Mouse (Mus musculus) ovary, adult 18-20 months (tissue): ENCODE results near the gene Prdx1.
"Not testable (repeated sequence)": the region's sequence is repeated elsewhere in the genome, so short reads cannot be mapped to it uniquely, and the experiment has no call there.

ENCODE experiments used
- DNase-seq: peaks from one replicate; pipeline ENCODE4 v3.0.0; 2022; ENCODE audit warnings: low spot score, mixed read lengths

Prdx1 gene

GRCm38 (mm10) chr4:116685402-116686061 is at the start of gene Prdx1:
Prdx1 (plus strand) TSS chr4:116685544.
- peak; percentile 89 for DNase-seq

GRCm38 (mm10) chr4:116638821-116639220 is 46.5 kb upstream of the Prdx1 start:
- DNase-seq = no peak

- no peak for DNase-seq
These were observed 43.3 kb upstream of the Prdx1 start for GRCm38 (mm10) chr4:116642071-116642470.

- DNase-seq = no peak
These were observed 41.0 kb upstream of the Prdx1 start for GRCm38 (mm10) chr4:116644326-116644725.

GRCm38 (mm10) chr4:116645624-116646023 is 39.7 kb upstream of the Prdx1 start:
- peak; percentile 28 for DNase-seq

- DNase-seq = no peak
These were observed 35.9 kb upstream of the Prdx1 start for GRCm38 (mm10) chr4:116649411-116649810.

- DNase-seq = no peak
These were observed 35.0 kb upstream of the Prdx1 start for GRCm38 (mm10) chr4:116650365-116650764.

DNA sequence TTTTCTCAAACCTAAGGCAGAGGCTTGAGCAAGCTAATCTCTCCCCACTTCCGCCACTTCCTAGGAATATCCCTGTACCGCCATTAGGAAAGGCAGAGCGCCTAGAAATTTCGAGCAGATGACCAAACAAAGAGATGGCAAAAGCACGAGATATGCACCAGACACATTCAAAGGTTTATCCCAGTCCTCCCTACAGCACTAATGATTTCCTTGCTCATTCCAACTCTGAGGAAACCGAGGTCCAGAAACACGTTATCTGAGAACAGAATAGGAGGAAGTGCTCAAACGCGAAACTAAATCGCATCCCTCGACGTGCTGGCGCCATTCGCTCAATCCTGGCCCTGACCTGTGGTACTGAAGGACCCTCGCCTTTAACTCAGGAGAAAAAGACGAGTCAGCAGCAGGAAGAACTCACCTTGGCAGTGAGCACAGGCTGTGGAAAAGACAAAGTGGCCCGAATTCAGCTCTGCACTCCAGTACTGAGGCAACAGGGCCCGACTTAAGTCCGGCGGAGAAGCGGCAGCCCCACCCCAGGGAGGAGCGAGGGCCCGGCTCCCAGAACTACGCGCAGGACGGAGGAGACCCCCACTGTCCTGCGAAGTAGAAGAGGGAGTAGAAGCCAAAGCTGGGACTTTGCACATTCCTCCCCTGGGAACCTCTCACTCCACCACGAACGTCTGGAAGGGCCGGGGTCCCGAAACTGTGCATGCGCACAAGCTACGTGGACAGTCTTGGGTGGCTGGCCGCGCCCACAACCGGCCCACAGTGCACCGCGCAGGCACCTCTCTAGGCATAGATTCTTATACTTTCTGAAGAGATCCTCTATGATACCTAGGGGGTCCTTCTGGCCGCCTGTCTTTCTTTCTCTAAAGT is 34.2 kb upstream of the Prdx1 start, which contains the start of gene Akr1a1:
Gene Akr1a1, minus strand, starts transcription at position 757 of the 873 bp plus-strand sequence.
- DNase-seq = peak; percentile 88

GRCm38 (mm10) chr4:116651797-116652135 is 33.6 kb upstream of the Prdx1 start:
- DNase-seq = no peak

DNA sequence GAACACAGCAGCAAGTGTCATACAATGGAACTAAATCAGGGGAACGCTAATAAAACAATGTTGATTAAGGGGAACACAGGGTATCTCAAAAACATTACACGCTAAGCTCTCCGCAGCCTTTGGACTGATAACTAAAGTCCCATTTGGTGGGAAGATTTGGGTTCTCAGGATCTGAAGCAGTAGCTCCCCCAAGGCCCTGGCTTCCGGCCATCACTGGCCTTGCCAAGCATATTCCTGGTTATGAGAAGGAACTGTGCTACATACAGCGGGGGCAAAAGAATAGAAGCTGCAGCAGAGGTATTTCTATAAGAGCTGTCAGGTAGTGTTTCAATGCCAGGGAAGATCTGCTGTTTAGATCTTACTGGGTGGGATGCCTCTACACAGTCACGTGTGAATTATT is 32.1 kb upstream of the Prdx1 start:
- peak; percentile 83 for DNase-seq

DNA sequence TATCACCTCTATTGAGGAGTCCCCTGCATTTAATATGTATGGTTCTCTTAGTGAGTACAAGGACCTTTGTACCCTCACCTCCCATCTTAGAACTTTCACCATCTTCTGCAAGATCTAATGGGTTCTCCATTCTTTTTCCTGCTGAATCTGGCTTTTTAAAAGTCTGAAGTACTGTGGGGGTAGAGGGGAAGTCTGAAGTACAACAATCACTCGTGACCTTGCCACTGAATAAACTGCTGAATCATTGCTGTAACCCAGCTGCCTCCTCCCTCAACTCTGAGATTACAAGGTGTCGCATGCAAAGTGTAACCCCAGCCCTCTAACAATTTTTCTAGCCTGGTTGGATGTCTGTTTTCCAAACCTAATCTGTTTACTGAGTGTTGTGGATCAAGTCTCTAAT is 30.2 kb upstream of the Prdx1 start:
- peak; percentile 21 for DNase-seq

DNA sequence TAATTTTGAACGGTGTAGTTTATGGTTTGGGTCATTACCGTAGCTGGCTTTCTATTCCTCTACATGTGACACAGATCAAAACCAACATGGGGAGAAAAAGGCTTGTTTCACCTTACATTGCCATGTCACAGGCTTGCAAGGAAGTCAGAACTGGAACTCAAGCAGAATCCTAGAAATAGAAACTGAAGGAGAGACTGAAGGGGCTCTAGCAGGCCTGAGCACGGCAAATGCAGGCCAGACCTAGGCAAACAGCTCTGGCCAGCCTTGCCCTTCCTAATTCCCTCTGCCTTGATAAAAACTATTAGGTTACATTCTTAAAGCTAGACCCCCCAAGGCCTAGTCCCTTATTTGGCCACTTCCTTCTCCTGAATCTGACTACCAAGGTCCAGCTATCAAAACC is 29.7 kb upstream of the Prdx1 start:
- no peak for DNase-seq

GRCm38 (mm10) chr4:116657971-116658370 is 27.4 kb upstream of the Prdx1 start:
- DNase-seq = no peak

DNA sequence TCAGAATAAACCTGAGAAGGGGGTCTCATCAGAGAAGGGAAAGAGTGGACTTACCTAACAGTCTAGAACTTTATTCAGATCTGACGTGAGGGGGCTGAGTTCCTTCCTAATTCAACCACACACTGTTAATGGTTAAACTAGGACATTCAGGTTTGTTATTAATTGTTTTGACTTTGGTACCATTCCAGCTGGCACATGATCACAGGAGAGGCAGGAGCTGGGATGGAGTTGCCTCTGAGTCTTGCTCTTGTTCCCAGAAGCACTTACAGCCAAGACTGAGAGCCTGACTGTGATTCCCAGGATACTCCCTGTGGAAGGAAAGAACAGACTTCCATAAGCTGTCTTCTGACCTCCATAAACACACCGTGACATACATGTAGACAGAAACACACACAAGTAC is 25.9 kb upstream of the Prdx1 start:
- DNase-seq = peak; percentile 19

DNA sequence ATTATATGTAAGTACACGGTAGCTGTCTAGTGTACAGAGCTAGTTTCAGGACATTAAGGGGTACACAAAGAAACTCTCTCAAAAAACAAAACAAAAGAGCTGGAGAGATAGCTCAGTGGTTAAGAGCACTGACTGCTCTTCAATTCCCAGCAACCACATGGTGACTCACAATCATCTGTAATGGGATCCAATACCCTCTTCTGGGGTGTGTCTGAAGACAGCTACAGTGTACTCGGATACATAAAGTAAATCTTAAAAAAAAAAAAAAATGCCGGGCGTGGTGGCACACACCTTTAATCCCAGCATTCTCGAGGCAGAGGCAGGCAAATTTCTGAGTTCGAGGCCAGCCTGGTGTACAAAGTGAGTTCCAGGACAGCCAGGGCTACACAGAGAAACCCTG is 25.4 kb upstream of the Prdx1 start:
- DNase-seq = not testable (repeated sequence)

DNA sequence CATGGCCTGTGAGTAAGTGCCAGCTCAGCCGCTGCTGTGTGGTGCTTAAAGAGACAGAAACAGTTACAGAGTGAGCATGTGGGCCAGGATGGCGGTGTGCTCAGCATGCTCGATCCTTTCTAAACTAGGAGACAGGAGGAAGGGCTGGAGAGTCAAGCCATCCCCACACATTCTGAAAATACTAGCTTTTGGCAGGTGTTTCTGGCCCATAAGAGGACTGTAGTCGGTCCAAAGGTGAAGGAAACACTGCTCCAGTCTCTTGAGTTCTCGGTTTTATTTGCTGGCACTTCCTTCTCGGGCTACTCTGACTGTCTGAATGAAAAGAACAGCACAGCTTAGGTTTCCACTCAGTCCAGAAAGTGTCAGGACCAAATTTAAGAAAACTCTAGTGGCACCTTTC is 24.5 kb upstream of the Prdx1 start:
- DNase-seq = no peak

GRCm38 (mm10) chr4:116661998-116662397 is 23.3 kb upstream of the Prdx1 start:
- DNase-seq = no peak

- no peak for DNase-seq
These were observed 18.7 kb upstream of the Prdx1 start for GRCm38 (mm10) chr4:116666625-116667024.

- DNase-seq = no peak
These were observed 17.2 kb upstream of the Prdx1 start for GRCm38 (mm10) chr4:116668145-116668544.

GRCm38 (mm10) chr4:116669291-116669690 is 16.1 kb upstream of the Prdx1 start:
- DNase-seq = no peak

GRCm38 (mm10) chr4:116672785-116673184 is 12.6 kb upstream of the Prdx1 start:
- peak; percentile 80 for DNase-seq

GRCm38 (mm10) chr4:116674761-116675160 is 10.6 kb upstream of the Prdx1 start:
- DNase-seq = not testable (repeated sequence)

- no peak for DNase-seq
These were observed 9.3 kb upstream of the Prdx1 start for GRCm38 (mm10) chr4:116676027-116676426.
